Mouse (Mus musculus): Measurements from ENCODE around the gene Tex13c3.
"Not testable (repeated sequence)": the region's sequence is repeated elsewhere in the genome, so short reads cannot be mapped to it uniquely, and the experiment has no call there.

Gene Tex13c3

DNA sequence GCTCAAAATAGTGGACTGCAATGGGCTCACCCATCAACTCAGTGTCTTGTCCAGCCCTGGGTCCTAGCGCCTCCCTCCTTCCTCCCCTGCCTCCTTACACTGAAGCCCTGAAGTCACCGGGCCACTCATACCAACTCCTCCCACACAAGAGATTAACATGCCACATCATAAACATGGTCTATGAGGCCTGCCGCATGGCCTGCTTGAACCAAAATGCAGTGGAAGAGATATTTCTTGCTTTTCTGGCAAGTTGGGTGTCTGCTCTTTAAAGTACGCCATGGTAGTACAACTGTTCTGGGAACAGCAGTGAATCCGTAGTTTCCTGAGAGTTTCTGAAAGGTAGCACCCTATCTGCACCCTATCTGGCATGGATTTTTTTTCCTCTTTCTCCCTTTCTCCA, at the start of gene Tex13c3:
Gene Tex13c3, minus strand, starts transcription at position 101 of the 400 bp plus-strand sequence.
- not testable (repeated sequence) for DNase-seq (ENCODE audit: low read depth)

DNA sequence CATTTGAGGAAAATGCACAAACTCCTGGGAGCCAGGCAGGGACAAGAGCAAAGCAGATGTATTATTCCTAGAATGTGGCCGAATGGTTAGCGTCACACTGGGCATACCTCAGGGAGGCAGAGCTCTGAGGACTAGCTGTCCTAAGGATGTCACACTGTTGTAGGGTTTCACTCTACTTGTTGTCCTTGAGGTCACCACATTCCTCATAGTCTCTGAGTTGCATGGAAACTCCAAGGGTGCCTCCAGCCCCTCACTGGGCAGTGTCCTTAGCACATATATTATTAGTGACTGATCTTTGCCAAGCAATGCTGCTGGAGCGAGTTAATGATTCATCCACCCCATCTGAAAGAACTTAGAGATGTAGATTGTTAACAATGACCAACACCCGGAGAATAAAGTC, 8.6 kb upstream of the Tex13c3 start:
- no peak for DNase-seq (ENCODE audit: low read depth)

Measured in c-Kit-positive CD71-negative TER-119-negative erythroid progenitor cells, embryonic 14.5 days (primary cell).